Mouse (Mus musculus) embryonic fibroblast, embryonic 13.5 days (primary cell): Measurements from ENCODE around the gene Spaca3.

Experiments
- CTCF ChIP-seq: IDR thresholded peaks from 2 replicates; pipeline ENCODE4 v1.5.1; 2011; ENCODE audit warnings: mild to moderate bottlenecking, control low read depth, low read length, moderate library complexity, borderline replicate concordance; ENCODE audit not compliant: insufficient read depth
- POLR2A ChIP-seq: IDR thresholded peaks from 2 replicates; pipeline ENCODE4 v1.6.1; 2011; ENCODE audit warnings: low read depth, mild to moderate bottlenecking, control low read depth, low read length, moderate library complexity

GRCm38 (mm10) chr11:80838724-80839123 lies 19.4 kb upstream of the Spaca3 start:
- no peak for TF ChIP-seq CTCF
- no peak for TF ChIP-seq POLR2A
